Mouse (Mus musculus) midbrain, embryonic 13.5 days (tissue): ENCODE data around the gene Ssc5d. TPM values are rescaled to one million over a fixed set of nuclear protein-coding genes. Genes with fewer than 3 reads are reported as not detected.
"Not testable (repeated sequence)": the region's sequence is repeated elsewhere in the genome, so short reads cannot be mapped to it uniquely, and the experiment has no call there.

Experiments
- ATAC-seq: fragments of 200-750 bp; cut with Nextera tagmentation; 2 replicates; pipeline ENCODE4 v1.8.0; 2017; ENCODE audit warnings: mild to moderate bottlenecking, moderate TSS enrichment, moderate library complexity
- H3K27ac ChIP-seq: fragments of 300-500 bp; sonication (generic); 2 replicates; pipeline ENCODE4 v1.5.1; 2015; ENCODE audit warnings: inconsistent platforms, mild to moderate bottlenecking, moderate library complexity
- H3K27me3 ChIP-seq: fragments of 300-500 bp; sonication (generic); 2 replicates; pipeline ENCODE4 v1.6.1; 2015; ENCODE audit warnings: mild to moderate bottlenecking, inconsistent platforms
- H3K36me3 ChIP-seq: fragments of 300-500 bp; sonication (generic); 2 replicates; pipeline ENCODE4 v1.6.1; 2015; ENCODE audit warnings: mild to moderate bottlenecking, inconsistent platforms
- H3K4me1 ChIP-seq: fragments of 300-500 bp; sonication (generic); replicated peaks from 2 replicates; pipeline ENCODE4 v1.6.1; 2015; ENCODE audit warnings: inconsistent platforms
- H3K4me2 ChIP-seq: fragments of 300-500 bp; sonication (generic); replicated peaks from 2 replicates; pipeline ENCODE4 v1.6.1; 2015; ENCODE audit warnings: moderate library complexity, mild to moderate bottlenecking, inconsistent platforms
- H3K4me3 ChIP-seq: fragments of 300-500 bp; sonication (generic); replicated peaks from 2 replicates; pipeline ENCODE4 v1.5.1; 2015; ENCODE audit warnings: mild to moderate bottlenecking, inconsistent platforms
- H3K9ac ChIP-seq: fragments of 300-500 bp; sonication (generic); replicated peaks from 2 replicates; pipeline ENCODE4 v1.6.1; 2015; ENCODE audit warnings: mild to moderate bottlenecking, inconsistent platforms
- H3K9me3 ChIP-seq: fragments of 300-500 bp; sonication (generic); 2 replicates; pipeline ENCODE4 v1.6.1; 2016; ENCODE audit warnings: mild to moderate bottlenecking, inconsistent platforms
- WGBS: fragments of 180-500 bp; shearing (Covaris S2); methylation state at CpG from one replicate; pipeline ENCODE4 v1.1.7; 2015; 5-methylcytosine and 5-hydroxymethylcytosine counted together
- polyA plus RNA-seq: library from polyadenylated mRNA; unstranded; fragments of >200 nt; fragmentation: Nextera tagmentation; extraction: Ambion mirVana; gene quantifications from 2 replicates; pipeline ENCODE4 v1.2.1, GENCODE M21; 2015

Gene Ssc5d
- polyA plus RNA-seq: 0.88 and 0.98 TPM in 2 replicates

DNA sequence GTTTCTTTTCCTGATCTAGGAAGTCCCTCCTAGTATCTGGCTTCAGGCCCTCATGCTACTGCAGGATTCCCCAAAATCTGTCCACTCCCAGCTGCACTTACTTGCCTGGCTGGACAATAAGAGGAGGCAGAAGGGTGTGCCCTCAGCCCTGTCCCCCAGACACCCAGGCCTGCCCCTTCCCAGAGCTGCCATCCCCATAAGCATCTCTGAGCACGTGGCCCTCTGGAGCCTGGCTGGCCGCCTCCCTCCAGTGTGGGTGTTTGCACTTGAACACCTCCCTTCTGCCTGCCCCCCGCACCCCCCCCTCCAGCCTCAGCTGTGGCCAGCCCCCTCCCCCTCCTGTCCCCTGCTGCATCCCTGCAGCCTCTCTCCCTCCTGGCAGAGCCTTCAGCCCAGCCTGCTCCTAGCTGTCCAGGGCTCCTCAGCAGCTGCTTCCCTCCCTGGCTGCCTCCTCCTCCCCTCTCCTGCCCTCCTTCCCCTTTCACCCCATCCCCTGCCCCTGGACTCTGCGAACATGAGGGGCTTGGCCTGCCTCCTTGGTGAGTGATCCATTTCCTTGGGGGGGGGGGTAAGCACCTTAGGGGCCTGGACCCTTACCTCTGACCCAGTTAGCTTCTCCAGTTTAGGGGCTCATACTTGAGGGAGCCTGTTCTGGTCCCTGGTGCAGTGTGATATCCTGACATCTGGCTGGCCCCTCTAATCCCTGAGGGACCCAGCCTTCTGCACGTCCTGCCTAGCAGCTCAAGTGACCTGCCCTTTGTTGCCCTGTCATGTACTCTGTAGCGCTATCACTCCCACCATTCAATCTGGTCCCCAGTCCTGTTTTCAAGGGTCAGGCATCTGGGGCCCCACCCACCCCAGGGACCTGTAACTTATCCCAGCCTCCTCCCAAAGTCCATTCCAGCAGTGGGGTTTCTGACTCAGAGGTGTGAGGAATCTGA, at the start of gene Ssc5d:
Gene Ssc5d (plus strand): TSS at position 345 of the 941 bp plus-strand sequence.
- Histone ChIP-seq H3K27me3 (no peaks in the 10 kb centered on the region), H3K4me2 (peak within 1 kb of the TSS; percentile 76), H3K27ac (peak within 1 kb of the TSS; percentile 100), H3K36me3 (peaks cover 6% of the 10 kb centered on the region), H3K4me1 (peaks cover 63% of the 10 kb centered on the region), H3K9ac (peak within 1 kb of the TSS; percentile 70), H3K9me3 (no peaks in the 10 kb centered on the region), H3K4me3 (no peak within 1 kb of the TSS)
- ATAC-seq: 0 out of 2 replicates have a peak, but pooled peaks have one; percentile 8
- WGBS: 2% methylated on average over 6 of the region's 6 CpGs

DNA sequence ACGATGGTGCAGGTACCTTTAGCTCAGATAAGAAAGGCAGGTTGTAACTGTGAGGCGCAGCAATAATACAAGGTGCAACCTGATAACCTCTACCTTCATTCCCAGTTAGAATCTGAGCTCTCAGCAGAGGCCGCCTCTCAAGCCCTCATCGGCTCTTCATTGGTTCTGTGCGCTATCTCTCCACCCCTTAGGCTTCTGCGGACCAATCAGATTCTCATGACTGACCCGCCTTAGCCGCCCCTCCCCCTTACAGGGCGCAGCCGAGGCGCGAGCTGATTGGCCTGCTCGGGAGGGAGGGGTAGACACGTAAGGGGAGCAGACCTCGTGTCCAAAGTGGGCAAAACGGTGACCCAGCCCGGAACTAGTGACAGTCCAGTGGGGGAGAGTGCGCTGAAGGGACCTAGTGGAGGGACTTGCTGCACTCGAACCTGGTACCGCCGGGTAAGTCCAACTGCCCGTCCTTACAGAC, 48.8 kb upstream of the Ssc5d start, which contains the start of gene Isoc2a:
Gene Isoc2a (plus strand): TSS at position 401 of the 469 bp plus-strand sequence.
- Histone ChIP-seq H3K36me3 (no peaks in the 10 kb centered on the region), H3K4me1 (peaks cover 15% of the 10 kb centered on the region), H3K27me3 (no peaks in the 10 kb centered on the region), H3K4me3 (peak within 1 kb of the TSS; percentile 53), H3K9ac (peak within 1 kb of the TSS; percentile 63), H3K27ac (no peak within 1 kb of the TSS; the same call in 1 of the 2 replicates), H3K4me2 (peak within 1 kb of the TSS; percentile 81), H3K9me3 (no peaks in the 10 kb centered on the region)
- peak; percentile 99 for ATAC-seq
- WGBS: under 1% methylated on average over 22 of the region's 22 CpGs

DNA sequence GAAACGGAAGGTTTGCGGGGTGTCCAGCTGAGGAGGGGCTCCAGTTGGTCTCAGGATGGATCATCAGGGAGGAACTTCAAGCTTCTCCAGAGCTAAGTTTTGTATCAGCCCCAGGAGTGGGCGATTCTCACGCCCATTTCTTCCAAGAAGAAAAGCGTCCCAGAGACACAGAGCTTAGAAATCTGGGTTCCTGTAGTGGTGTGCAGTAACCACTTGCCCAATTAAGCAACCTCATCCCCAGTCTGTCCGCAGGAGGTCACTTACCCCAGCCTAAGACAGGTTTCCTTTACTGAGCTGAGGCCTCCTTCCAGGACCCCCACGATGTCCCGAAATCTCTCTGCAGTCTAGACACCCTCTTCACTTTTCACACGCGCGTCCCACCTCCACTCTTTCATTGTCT, 48.4 kb upstream of the Ssc5d start:
- no peaks in the 10 kb centered on the region for H3K9me3 ChIP-seq
- ATAC-seq: no peak; the same call in 1 of the 2 replicates
- no peaks in the 10 kb centered on the region for H3K36me3 ChIP-seq
- H3K27ac ChIP-seq: no peak overlapping the region
- no peaks in the 10 kb centered on the region for H3K27me3 ChIP-seq
- H3K4me1 ChIP-seq: peaks cover 15% of the 10 kb centered on the region
- 13% methylated on average over 11 of the region's 11 CpGs for WGBS
- H3K4me3 ChIP-seq: peak overlapping the region; percentile 53
- peak overlapping the region; percentile 63 for H3K9ac ChIP-seq
- peak overlapping the region; percentile 81 for H3K4me2 ChIP-seq

DNA sequence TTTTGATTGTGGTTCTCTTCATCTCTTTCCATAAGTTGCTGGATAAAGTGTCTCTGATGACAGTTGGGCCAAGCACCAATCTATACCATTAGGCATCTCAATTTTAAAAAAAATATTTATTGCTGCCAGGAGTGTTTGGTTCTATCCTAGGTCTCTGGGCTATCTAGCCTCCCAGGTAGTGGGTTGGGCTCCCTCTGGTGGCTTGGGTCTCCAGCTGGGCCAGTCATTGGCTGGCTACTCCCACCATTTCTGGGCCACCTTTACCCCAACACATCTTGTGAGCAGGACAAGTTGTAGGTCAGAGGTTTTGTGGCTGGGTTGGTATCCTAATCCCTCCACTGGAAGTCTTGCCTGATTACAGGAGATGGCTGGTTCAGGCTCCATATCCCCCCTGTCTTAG, 47.4 kb upstream of the Ssc5d start:
- H3K4me3 ChIP-seq: no peak overlapping the region
- H3K4me1 ChIP-seq: peaks cover 15% of the 10 kb centered on the region
- H3K27me3 ChIP-seq: no peaks in the 10 kb centered on the region
- ATAC-seq: no peak
- H3K9me3 ChIP-seq: no peaks in the 10 kb centered on the region
- H3K27ac ChIP-seq: no peak overlapping the region
- H3K36me3 ChIP-seq: no peaks in the 10 kb centered on the region
- no peak overlapping the region for H3K9ac ChIP-seq
- no peak overlapping the region for H3K4me2 ChIP-seq

DNA sequence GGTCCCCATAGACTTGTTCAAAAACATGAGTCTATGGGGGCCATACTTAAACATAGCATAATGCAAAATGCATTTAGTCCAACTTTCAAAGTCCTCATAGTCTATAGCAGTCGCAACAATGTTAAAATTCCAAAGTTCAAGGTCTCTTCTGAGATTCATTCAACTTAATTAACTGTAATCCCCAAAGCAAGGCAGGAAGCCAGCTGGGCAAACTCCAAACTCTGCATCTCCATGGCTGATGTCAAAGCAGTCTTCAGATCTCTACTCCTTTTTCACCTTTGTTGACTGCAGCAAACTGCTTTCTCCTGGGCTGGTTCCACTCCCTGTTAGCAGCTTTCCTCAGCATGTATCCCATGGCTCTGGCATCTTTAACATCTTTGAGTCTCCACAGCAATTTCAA, 46.5 kb upstream of the Ssc5d start:
- 88% methylated on average over 1 of the region's 1 CpGs for WGBS
- not testable (repeated sequence) for H3K4me2 ChIP-seq, H3K27ac ChIP-seq, H3K27me3 ChIP-seq, H3K36me3 ChIP-seq, H3K9me3 ChIP-seq, H3K4me3 ChIP-seq, ATAC-seq, H3K9ac ChIP-seq
- H3K4me1 ChIP-seq: peaks cover 15% of the 10 kb centered on the region

DNA sequence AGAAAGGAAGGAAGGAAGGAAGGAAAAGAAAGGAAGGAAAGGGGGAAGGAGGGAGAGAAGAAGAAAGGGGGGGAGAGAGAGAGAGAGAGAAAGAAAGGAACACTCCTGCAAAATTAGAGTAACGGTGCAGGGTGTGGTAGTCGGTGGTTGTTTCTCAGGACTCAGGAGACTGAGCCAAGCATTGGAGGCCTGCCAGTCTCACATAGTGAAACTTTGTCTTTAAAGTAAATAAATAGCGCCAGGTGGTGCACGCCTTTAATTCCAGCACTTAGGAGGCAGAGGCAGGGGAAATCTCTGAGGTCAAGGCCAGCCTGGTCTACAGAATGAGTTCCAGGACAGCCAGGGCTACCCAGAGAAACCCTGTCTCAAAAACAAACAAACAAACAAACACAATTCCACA, 38.9 kb upstream of the Ssc5d start:
- Histone ChIP-seq H3K4me3 (no peak overlapping the region), H3K9ac (no peak overlapping the region), H3K9me3 (no peaks in the 10 kb centered on the region), H3K36me3 (no peaks in the 10 kb centered on the region), H3K27me3 (no peaks in the 10 kb centered on the region), H3K4me1 (no peaks in the 10 kb centered on the region), H3K4me2 (no peak overlapping the region), H3K27ac (no peak overlapping the region)
- ATAC-seq: no peak
- 93% methylated on average over 4 of the region's 4 CpGs for WGBS

DNA sequence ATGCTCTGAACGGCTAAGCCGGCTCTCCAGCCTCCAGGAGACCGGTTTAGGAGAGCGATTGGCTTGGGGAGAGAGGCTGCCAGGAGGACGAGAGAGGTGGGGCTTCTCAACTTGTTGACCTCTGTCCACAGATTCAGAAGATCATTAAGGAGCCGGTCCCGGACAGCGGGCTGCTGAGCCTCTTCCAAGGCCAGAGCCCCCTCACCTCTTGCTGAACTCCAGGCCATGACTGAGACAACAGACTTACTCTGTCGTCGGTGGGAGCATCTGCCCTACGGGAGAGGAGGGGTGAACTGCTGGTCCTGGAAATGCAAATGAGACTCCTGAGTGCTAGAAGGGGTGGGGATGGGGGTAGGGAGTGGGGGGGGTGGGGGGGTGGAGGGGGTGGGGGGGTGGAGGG, 30.4 kb upstream of the Ssc5d start:
- no peaks in the 10 kb centered on the region for H3K9me3 ChIP-seq
- H3K27me3 ChIP-seq: no peaks in the 10 kb centered on the region
- H3K4me3 ChIP-seq: no peak overlapping the region
- WGBS: 69% methylated on average over 11 of the region's 11 CpGs
- ATAC-seq: no peak
- no peak overlapping the region for H3K9ac ChIP-seq
- peaks cover 14% of the 10 kb centered on the region for H3K4me1 ChIP-seq
- no peak overlapping the region for H3K4me2 ChIP-seq
- no peaks in the 10 kb centered on the region for H3K36me3 ChIP-seq
- no peak overlapping the region for H3K27ac ChIP-seq

DNA sequence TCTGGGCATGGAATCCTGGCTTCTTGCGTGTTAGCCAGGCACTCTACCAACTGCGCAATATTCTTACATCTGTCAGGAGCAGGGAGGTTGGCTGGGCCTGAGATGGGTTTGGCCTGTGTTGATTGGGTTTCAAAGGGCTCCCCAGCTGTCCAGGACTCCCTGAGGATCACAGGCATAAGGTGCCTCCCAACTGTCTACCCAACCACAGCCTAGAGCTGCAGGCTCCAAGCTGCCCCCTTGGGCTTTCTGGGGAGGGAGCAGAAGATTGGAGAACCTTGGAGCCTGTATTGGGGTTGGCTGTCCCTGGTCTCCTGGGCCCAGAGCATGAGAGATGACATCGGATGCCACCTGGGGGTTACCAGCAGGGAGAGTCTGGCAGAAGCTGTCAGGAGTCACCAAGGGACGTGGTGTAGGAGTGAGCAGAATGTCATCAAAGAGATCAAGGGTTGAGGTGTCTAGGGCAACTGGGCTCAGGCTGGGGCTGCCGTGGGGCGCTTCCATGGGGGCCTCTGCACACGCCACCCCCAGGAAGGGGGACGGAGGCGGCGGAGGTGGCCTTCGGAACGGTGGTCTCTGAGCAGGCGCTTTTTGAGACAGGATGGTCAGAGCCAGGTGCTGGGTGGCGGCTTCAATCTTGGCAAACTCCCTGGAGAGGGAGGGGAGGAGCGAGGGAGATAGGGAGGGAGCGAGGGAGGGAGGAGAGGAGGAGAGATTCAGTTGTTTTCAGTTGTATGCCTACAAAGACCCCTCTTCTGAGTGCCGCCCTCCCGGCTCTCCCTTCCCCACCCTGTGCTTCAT, 26.5 kb upstream of the Ssc5d start:
- ATAC-seq: peak; percentile 62
- WGBS: 20% methylated on average over 16 of the region's 18 CpGs
- no peak overlapping the region for H3K27ac ChIP-seq

DNA sequence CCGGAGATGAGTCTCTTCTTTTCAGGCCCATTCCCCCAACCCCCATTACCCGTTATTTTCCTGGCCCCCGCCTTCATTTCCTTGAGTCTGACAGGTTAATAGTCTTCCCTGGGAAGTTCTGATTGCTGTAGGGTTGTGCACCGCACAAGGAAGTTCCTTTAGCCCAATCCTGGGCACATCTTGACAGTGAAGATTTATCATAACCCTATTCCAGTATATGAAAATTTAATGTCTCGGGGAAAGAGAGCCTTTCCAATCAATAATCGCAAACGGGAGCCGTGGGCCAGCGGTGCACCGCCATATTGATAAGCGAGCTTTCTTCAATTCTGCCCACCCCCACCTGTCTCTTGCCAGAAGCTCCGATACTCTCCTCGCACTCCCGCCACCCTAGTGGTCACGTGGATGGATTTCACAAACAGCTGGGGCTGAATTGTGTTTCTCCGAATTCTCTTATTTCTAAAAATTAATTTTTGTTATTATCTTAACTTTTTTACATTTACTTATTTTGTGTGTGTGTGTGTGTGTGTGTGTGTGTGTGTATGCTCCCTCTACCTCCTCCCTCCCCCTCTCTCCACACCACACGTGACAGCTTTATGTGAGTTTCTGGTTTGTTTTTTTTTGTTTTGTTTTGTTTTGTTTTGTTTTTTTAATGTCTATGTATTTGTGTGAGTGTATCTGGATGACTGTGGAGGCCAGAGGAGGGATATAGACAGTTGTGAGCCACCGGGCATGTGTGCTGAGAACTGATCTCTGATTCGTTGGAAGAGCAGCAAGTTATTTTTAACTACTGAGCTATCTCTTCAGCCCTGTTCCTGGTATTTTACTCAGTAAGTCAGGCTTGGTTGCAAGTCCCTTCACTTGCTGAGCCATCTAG, 25.7 kb upstream of the Ssc5d start:
- Histone ChIP-seq H3K36me3 (no peaks in the 10 kb centered on the region), H3K4me3 (peak overlapping the region; percentile 30), H3K4me2 (peak overlapping the region; percentile 54), H3K9me3 (no peaks in the 10 kb centered on the region), H3K9ac (peak overlapping the region; percentile 48; the same call in 1 of the 2 replicates), H3K27ac (no peak overlapping the region), H3K4me1 (peaks cover 19% of the 10 kb centered on the region), H3K27me3 (no peaks in the 10 kb centered on the region)
- whole genome bisulfite sequencing: 5% methylated on average over 19 of the region's 19 CpGs
- peak; percentile 57 for ATAC-seq

More for the DNA sequence above, 26.5 kb upstream of the Ssc5d start:
- Histone ChIP-seq H3K9ac (peak overlapping the region; percentile 48; the same call in 1 of the 2 replicates), H3K4me2 (peak overlapping the region; percentile 54), H3K9me3 (no peaks in the 10 kb centered on the region), H3K4me3 (peak overlapping the region; percentile 30), H3K27me3 (no peaks in the 10 kb centered on the region), H3K4me1 (peaks cover 19% of the 10 kb centered on the region), H3K36me3 (no peaks in the 10 kb centered on the region)

DNA sequence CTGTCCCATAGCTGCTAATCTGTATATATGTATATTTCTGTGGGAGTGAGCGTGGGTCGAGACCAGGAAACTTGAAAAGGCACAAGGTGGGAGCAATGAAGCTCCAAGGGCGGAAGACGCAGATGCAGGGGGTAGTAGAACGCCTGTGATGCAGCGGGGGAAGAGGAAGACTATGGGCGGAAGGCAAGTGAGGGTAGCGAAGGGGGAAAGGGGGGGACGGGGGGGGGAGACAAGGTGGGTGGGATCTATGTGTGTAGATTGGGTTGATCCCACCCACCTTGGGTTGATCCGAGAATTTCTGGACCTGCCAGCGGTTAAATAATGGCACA, 25.1 kb upstream of the Ssc5d start:
- H3K4me3 ChIP-seq: peak overlapping the region; percentile 30; the same call in 1 of the 2 replicates
- H3K4me1 ChIP-seq: peaks cover 19% of the 10 kb centered on the region
- no peaks in the 10 kb centered on the region for H3K27me3 ChIP-seq
- ATAC-seq: peak; percentile 25; the same call in 1 of the 2 replicates
- no peak overlapping the region for H3K9ac ChIP-seq
- H3K4me2 ChIP-seq: peak overlapping the region; percentile 54
- H3K9me3 ChIP-seq: no peaks in the 10 kb centered on the region
- no peak overlapping the region for H3K27ac ChIP-seq
- 17% methylated on average over 11 of the region's 11 CpGs for WGBS
- no peaks in the 10 kb centered on the region for H3K36me3 ChIP-seq

DNA sequence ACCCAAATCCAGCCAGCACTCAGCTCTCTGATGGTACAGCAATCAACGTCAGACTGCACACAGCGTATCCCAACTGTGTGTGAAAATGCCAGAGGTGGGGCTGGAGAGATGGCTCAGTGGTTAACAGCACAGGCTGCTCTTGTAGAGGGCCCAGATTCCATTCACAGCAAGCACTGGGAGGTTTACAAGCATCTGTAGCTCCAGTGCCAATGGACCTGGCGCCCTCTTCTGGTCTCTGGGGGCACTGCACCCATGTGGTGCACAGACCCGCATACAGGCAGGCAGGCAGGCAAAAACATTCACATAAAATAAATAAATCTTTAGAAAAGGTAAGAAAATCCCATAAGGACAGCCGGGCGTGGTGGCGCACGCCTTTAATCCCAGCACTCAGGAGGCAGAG, 24.4 kb upstream of the Ssc5d start:
- no peak for ATAC-seq
- no peak overlapping the region for H3K4me3 ChIP-seq
- no peak overlapping the region for H3K4me2 ChIP-seq
- no peaks in the 10 kb centered on the region for H3K27me3 ChIP-seq
- no peaks in the 10 kb centered on the region for H3K36me3 ChIP-seq
- 52% methylated on average over 8 of the region's 8 CpGs for WGBS
- no peak overlapping the region for H3K9ac ChIP-seq
- H3K9me3 ChIP-seq: no peaks in the 10 kb centered on the region
- no peak overlapping the region for H3K27ac ChIP-seq
- peaks cover 19% of the 10 kb centered on the region for H3K4me1 ChIP-seq
